Mouse (Mus musculus): ENCODE measurements around the gene Fads2. TPM values are rescaled to one million over a fixed set of nuclear protein-coding genes. Genes with fewer than 3 reads are reported as not detected.

The Fads2 gene
- polyA plus RNA-seq, 1 experiment, result 157 TPM

GRCm38 (mm10) chr19:10066502-10066901 is 35.0 kb downstream of the Fads2 start:
- Histone ChIP-seq H3K4me3 (no peak overlapping the region), H3ac (ENCODE audit: control insufficient read depth, insufficient read length) (no peak overlapping the region), H3K4me2 (ENCODE audit: low read depth) (no peak overlapping the region), H3K79me2 (ENCODE audit: control insufficient read depth, insufficient read depth) (no peaks in the 10 kb centered on the region), H3K36me3 (ENCODE audit: control insufficient read depth, insufficient read depth) (peaks cover 25% of the 10 kb centered on the region), H3K27me3 (ENCODE audit: control insufficient read depth, insufficient read depth, insufficient read length) (no peaks in the 10 kb centered on the region)
- TF ChIP-seq POLR2AphosphoS2 (IDR thresholded peaks at IDR 0.05; ENCODE audit: insufficient read length, low read depth) (no peak), MYOG (IDR thresholded peaks at IDR 0.05; ENCODE audit: control insufficient read depth in 1 of 3, insufficient read depth in 1 of 3, insufficient read length in 2 of 3, low read depth in 2 of 3) (peak in 2 of 3 experiments; percentile 10 to 82), MYOD1 (IDR thresholded peaks at IDR 0.05; ENCODE audit: control insufficient read depth in 1 of 3, insufficient read length in 2 of 3, low read depth in 2 of 3) (peak in 2 of 3 experiments; percentile 84 to 87), TCF3 (IDR thresholded peaks at IDR 0.05; ENCODE audit: insufficient read length, low read depth) (no peak), TCF12 (IDR thresholded peaks at IDR 0.05; ENCODE audit: insufficient read depth, poor library complexity, severe bottlenecking) (peak; percentile 41), MAX (IDR thresholded peaks at IDR 0.05; ENCODE audit: low read depth) (no peak)

DNA sequence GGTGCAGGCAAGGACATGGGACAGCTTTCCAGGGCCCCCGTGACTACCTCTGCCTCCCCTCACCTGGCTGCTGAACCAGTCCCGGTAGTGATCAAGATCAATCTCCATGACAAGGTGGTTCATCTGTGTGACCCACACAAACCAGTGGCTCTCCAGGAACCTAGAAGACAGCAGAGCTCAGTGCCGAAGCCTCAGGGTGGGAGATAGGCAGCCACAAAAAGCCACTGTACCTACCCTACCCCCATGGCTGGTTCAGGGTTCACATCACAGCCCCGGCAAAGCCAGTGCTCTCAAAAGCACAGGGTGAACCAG is 35.4 kb downstream of the Fads2 start:
- Histone ChIP-seq H3K4me2 (ENCODE audit: low read depth) (no peak overlapping the region), H3K36me3 (ENCODE audit: control insufficient read depth, insufficient read depth) (peaks cover 29% of the 10 kb centered on the region), H3ac (ENCODE audit: control insufficient read depth, insufficient read length) (no peak overlapping the region), H3K4me3 (no peak overlapping the region), H3K27me3 (ENCODE audit: control insufficient read depth, insufficient read depth, insufficient read length) (no peaks in the 10 kb centered on the region), H3K79me2 (ENCODE audit: control insufficient read depth, insufficient read depth) (no peaks in the 10 kb centered on the region)
- TF ChIP-seq SRF (IDR thresholded peaks at IDR 0.05; ENCODE audit: control insufficient read depth, insufficient read length, low read depth), result no peak
- peak; percentile 57 for TF ChIP-seq POLR2AphosphoS2 (IDR thresholded peaks at IDR 0.05; ENCODE audit: insufficient read length, low read depth)
- no peak for TF ChIP-seq TCF3 (IDR thresholded peaks at IDR 0.05; ENCODE audit: insufficient read length, low read depth)

- TF ChIP-seq POLR2A (IDR thresholded peaks at IDR 0.05; ENCODE audit: insufficient read length, low read depth) (no peak), CEBPB (IDR thresholded peaks at IDR 0.05; ENCODE audit: insufficient read depth, poor library complexity, severe bottlenecking) (no peak), TCF12 (IDR thresholded peaks at IDR 0.05; ENCODE audit: insufficient read depth, poor library complexity, severe bottlenecking) (no peak), POLR2AphosphoS2 (IDR thresholded peaks at IDR 0.05; ENCODE audit: insufficient read length, low read depth) (no peak), MYOG (IDR thresholded peaks at IDR 0.05; ENCODE audit: control insufficient read depth in 1 of 3, insufficient read depth in 1 of 3, insufficient read length in 2 of 3, low read depth in 2 of 3) (no peak), SRF (IDR thresholded peaks at IDR 0.05; ENCODE audit: control insufficient read depth, insufficient read length, low read depth) (no peak), TCF3 (IDR thresholded peaks at IDR 0.05; ENCODE audit: insufficient read length, low read depth) (no peak), MYOD1 (IDR thresholded peaks at IDR 0.05; ENCODE audit: control insufficient read depth in 1 of 3, insufficient read length in 2 of 3, low read depth in 2 of 3) (no peak), E2F4 (IDR thresholded peaks at IDR 0.05; ENCODE audit: insufficient read depth) (no peak), REST (IDR thresholded peaks at IDR 0.05; ENCODE audit: insufficient read depth, insufficient read length) (no peak)
- no peak overlapping the region for H3K4me3 ChIP-seq
- H3K36me3 ChIP-seq (ENCODE audit: control insufficient read depth, insufficient read depth), result peaks cover 30% of the 10 kb centered on the region
- no peaks in the 10 kb centered on the region for H3K27me3 ChIP-seq (ENCODE audit: control insufficient read depth, insufficient read depth, insufficient read length)
- no peaks in the 10 kb centered on the region for H3K79me2 ChIP-seq (ENCODE audit: control insufficient read depth, insufficient read depth)
- no peak overlapping the region for H3K4me2 ChIP-seq (ENCODE audit: low read depth)
- H3ac ChIP-seq (ENCODE audit: control insufficient read depth, insufficient read length), result no peak overlapping the region
Observed at GRCm38 (mm10) chr19:10065465-10066188, 35.9 kb downstream of the Fads2 start.

GRCm38 (mm10) chr19:10064173-10065012 is 37.2 kb downstream of the Fads2 start:
- no peak for TF ChIP-seq E2F4 (IDR thresholded peaks at IDR 0.05; ENCODE audit: insufficient read depth)
- peak; percentile 45 for TF ChIP-seq POLR2A (IDR thresholded peaks at IDR 0.05; ENCODE audit: insufficient read length, low read depth)
- TF ChIP-seq POLR2AphosphoS2 (IDR thresholded peaks at IDR 0.05; ENCODE audit: insufficient read length, low read depth), result peak; percentile 94
- TF ChIP-seq MYOD1 (IDR thresholded peaks at IDR 0.05; ENCODE audit: control insufficient read depth in 1 of 3, insufficient read length in 2 of 3, low read depth in 2 of 3), result peak in 2 of 3 experiments; percentile 47 to 67
- peak in 1 of 3 experiments; percentile 75 for TF ChIP-seq MYOG (IDR thresholded peaks at IDR 0.05; ENCODE audit: control insufficient read depth in 1 of 3, insufficient read depth in 1 of 3, insufficient read length in 2 of 3, low read depth in 2 of 3)
- Histone ChIP-seq H3K36me3 (ENCODE audit: control insufficient read depth, insufficient read depth) (peaks cover 34% of the 10 kb centered on the region), H3K4me2 (ENCODE audit: low read depth) (no peak overlapping the region), H3K27me3 (ENCODE audit: control insufficient read depth, insufficient read depth, insufficient read length) (no peaks in the 10 kb centered on the region), H3K4me3 (no peak overlapping the region), H3ac (ENCODE audit: control insufficient read depth, insufficient read length) (no peak overlapping the region), H3K79me2 (ENCODE audit: control insufficient read depth, insufficient read depth) (no peaks in the 10 kb centered on the region)

GRCm38 (mm10) chr19:10062862-10063261 is 38.7 kb downstream of the Fads2 start:
- H3K4me3 ChIP-seq, result no peak overlapping the region
- no peaks in the 10 kb centered on the region for H3K79me2 ChIP-seq (ENCODE audit: control insufficient read depth, insufficient read depth)
- no peak overlapping the region for H3ac ChIP-seq (ENCODE audit: control insufficient read depth, insufficient read length)
- no peak overlapping the region for H3K4me2 ChIP-seq (ENCODE audit: low read depth)
- no peaks in the 10 kb centered on the region for H3K27me3 ChIP-seq (ENCODE audit: control insufficient read depth, insufficient read depth, insufficient read length)
- TF ChIP-seq POLR2A (IDR thresholded peaks at IDR 0.05; ENCODE audit: insufficient read length, low read depth) (peak; percentile 60), POLR2AphosphoS2 (IDR thresholded peaks at IDR 0.05; ENCODE audit: insufficient read length, low read depth) (peak; percentile 98), SRF (IDR thresholded peaks at IDR 0.05; ENCODE audit: control insufficient read depth, insufficient read length, low read depth) (no peak)
- peaks cover 34% of the 10 kb centered on the region for H3K36me3 ChIP-seq (ENCODE audit: control insufficient read depth, insufficient read depth)
